Mouse (Mus musculus) heart, adult 2 months (tissue): ENCODE results near the gene 2310061N02Rik. TPM values are rescaled to one million over a fixed set of nuclear protein-coding genes. Genes with fewer than 3 reads are reported as not detected.

Experiments
- DNase-seq, 2 experiments: peaks; one replicate each; pipeline ENCODE4 v3.0.0; 2021
- H3K27ac ChIP-seq: fragments of 200-600 bp; 2 replicates; pipeline ENCODE4 v1.8.1; 2022
- H3K27me3 ChIP-seq: fragments of 200-500 bp; 2 replicates; pipeline ENCODE4 v1.6.1; 2012; ENCODE audit warnings: mild to moderate bottlenecking, low read length, inconsistent platforms, mixed read lengths; ENCODE audit not compliant: control insufficient read depth, insufficient read depth
- H3K36me3 ChIP-seq: fragments of 200-500 bp; 2 replicates; pipeline ENCODE4 v1.6.1; 2012; ENCODE audit warnings: low read length, inconsistent platforms; ENCODE audit not compliant: control insufficient read depth, insufficient read depth
- H3K4me1 ChIP-seq: fragments of 200-500 bp; 2 replicates; pipeline ENCODE4 v1.6.1; 2011; ENCODE audit warnings: low read length; ENCODE audit not compliant: control insufficient read depth, insufficient read depth
- H3K4me3 ChIP-seq: fragments of 200-600 bp; 2 replicates; pipeline ENCODE4 v1.8.1; 2022
- H3K79me2 ChIP-seq: fragments of 200-500 bp; replicated peaks from 2 replicates; pipeline ENCODE4 v1.6.1; 2012; ENCODE audit warnings: mild to moderate bottlenecking, inconsistent platforms, low read length, moderate library complexity, mixed read lengths; ENCODE audit not compliant: control insufficient read depth, insufficient read depth
- H3K9ac ChIP-seq: fragments of 200-500 bp; 2 replicates; pipeline ENCODE4 v1.6.1; 2012; ENCODE audit warnings: low read depth, mild to moderate bottlenecking, control low read depth, inconsistent platforms, low read length, mixed read lengths
- CTCF ChIP-seq: fragments of 200-600 bp; IDR thresholded peaks from 2 replicates; pipeline ENCODE4 v1.8.1; 2022; ENCODE audit warnings: antibody characterized with exemption, mild to moderate bottlenecking, moderate library complexity
- EP300 ChIP-seq: fragments of 200-500 bp; IDR thresholded peaks from 2 replicates; pipeline ENCODE4 v1.6.1; 2011; ENCODE audit warnings: low read depth, low read length, control low read depth; ENCODE audit not compliant: insufficient read depth
- POLR2A ChIP-seq: fragments of 200-500 bp; IDR thresholded peaks from 2 replicates; pipeline ENCODE4 v1.6.1; 2011; ENCODE audit warnings: mild to moderate bottlenecking, low read depth, low read length, control low read depth; ENCODE audit not compliant: insufficient read depth
- WGBS: fragments of 180-500 bp; shearing (Covaris S2); methylation state at CpG from one replicate; pipeline ENCODE4 v1.1.7; 2018; 5-methylcytosine and 5-hydroxymethylcytosine counted together
- intact Hi-C: fragments of 180-260 bp; cut with DNase I; formaldehyde crosslinking; loops from one replicate; pipeline ENCODE4 v1.15.1; 2025
- polyA plus RNA-seq: library from polyadenylated mRNA; depleted of rRNA; stranded (reverse); fragments of >200 nt; gene quantifications from 2 replicates; pipeline ENCODE4 v1.2.3, GENCODE M21; 2012; rRNA removed
- total RNA-seq, 2 experiments: library from RNA; stranded (reverse); gene quantifications; 2 replicates each; pipeline ENCODE4 v1.2.3; 2021

The 2310061N02Rik gene
- total and polyA plus RNA-seq, 3 experiments = not detected

DNA sequence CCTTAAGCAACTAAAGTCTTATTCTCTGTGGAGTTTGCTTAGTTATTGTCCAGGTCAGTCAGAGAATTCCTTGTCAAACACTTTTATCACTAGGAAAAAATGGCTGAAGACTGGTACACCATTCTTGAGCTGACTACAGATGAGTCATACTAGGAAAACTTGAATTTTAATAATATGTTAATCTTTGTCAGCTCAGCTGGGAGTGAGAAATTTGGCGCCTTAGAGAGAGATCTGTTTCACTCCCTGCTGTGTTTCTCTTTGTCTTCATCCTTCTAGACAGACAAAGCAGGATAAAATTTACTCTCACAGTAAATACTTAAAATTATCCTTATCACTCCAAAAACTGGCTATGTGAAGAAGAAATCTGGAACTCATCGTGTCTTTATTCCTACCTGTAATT, 26.5 kb downstream of the 2310061N02Rik start:
- Histone ChIP-seq H3K36me3 (no peaks in the 10 kb centered on the region), H3K79me2 (no peaks in the 10 kb centered on the region), H3K4me3 (no peak overlapping the region), H3K4me1 (no peaks in the 10 kb centered on the region), H3K27me3 (no peaks in the 10 kb centered on the region), H3K9ac (no peak overlapping the region), H3K27ac (no peak overlapping the region)
- 53% methylated on average over 2 of the region's 2 CpGs for WGBS
- TF ChIP-seq CTCF (no peak), EP300 (no peak), POLR2A (no peak)
- intact Hi-C loops = no loop called here
- no peak for DNase-seq

DNA sequence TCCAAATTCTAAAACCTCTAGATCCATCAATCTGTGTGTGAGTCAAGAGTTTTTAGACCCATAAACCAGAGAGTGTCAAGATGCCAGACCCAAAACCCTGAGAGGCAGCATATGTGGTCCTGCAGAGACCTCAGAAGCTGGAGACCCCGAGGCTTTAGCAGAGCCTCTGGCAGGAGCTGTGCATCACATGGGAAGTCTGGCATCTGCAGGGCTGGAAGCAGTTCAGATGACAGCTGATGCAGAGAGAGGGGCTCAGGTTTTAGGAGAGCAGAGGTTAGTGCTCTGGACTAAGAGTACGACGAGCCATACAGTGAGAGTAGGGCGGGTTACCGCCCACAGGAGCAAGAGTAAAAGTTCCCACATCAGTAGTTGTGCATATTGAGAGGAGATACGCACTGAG, 28.7 kb downstream of the 2310061N02Rik start:
- H3K79me2 ChIP-seq = no peaks in the 10 kb centered on the region
- intact Hi-C loops = no loop called here
- no peak for TF ChIP-seq EP300
- TF ChIP-seq POLR2A = no peak
- no peak for TF ChIP-seq CTCF
- H3K9ac ChIP-seq = no peak overlapping the region
- no peak for DNase-seq
- no peaks in the 10 kb centered on the region for H3K36me3 ChIP-seq
- H3K4me1 ChIP-seq = no peaks in the 10 kb centered on the region
- no peaks in the 10 kb centered on the region for H3K27me3 ChIP-seq
- H3K4me3 ChIP-seq = no peak overlapping the region
- 76% methylated on average over 6 of the region's 6 CpGs for WGBS
- no peak overlapping the region for H3K27ac ChIP-seq

DNA sequence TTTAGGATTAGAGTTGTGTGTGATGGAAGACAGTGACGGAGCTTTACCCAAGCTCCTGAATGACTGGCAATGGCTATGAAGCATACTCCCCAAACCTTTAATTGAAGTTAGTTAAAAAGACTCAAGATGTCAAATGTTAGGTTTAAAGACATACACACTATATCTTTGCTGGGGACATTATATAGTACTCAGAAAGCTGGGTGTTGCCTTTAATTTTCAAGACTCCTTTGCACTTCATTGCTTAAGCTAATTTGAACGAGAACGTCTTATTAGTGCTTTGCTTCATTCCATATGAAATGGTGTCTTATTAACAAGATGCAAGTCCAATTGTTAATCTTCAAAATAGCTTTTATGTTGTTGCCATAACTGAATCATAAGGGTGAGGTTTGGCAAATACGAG, 36.2 kb downstream of the 2310061N02Rik start, which contains the start of gene Krtap27-1:
Gene Krtap27-1, minus strand, starts transcription at position 101 of the 400 bp plus-strand sequence.
- no peaks in the 10 kb centered on the region for H3K36me3 ChIP-seq
- TF ChIP-seq EP300 (no peak), POLR2A (no peak), CTCF (no peak)
- no peak within 1 kb of the TSS for H3K4me3 ChIP-seq
- WGBS = 87% methylated on average over 4 of the region's 4 CpGs
- H3K27ac ChIP-seq = no peak within 1 kb of the TSS
- H3K4me1 ChIP-seq = no peaks in the 10 kb centered on the region
- intact Hi-C loops = no loop called here
- H3K9ac ChIP-seq = no peak within 1 kb of the TSS
- H3K79me2 ChIP-seq = no peaks in the 10 kb centered on the region
- no peaks in the 10 kb centered on the region for H3K27me3 ChIP-seq
- DNase-seq = no peak

DNA sequence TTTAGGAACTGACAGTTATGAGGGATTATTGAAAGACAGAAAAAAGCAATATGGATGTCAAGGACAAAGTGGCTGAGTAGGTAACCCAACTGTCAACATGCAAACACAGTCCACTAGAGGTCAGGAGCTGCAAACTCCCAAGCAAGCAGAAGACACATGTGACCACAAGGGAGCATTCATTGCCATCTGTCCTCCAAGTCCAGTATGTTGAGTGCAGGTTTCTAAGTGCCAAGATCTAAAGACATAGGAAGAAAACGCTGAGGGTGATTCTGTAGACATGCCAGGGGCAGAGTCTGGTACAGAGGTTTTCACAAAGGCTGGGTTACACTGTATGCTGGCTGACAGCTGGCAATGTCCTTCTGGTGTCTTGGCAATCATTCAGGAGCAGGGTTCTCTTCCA, 50.3 kb downstream of the 2310061N02Rik start:
- no peaks in the 10 kb centered on the region for H3K27me3 ChIP-seq
- no peaks in the 10 kb centered on the region for H3K36me3 ChIP-seq
- no peaks in the 10 kb centered on the region for H3K4me1 ChIP-seq
- H3K9ac ChIP-seq = no peak overlapping the region
- no peak for TF ChIP-seq EP300
- 0 out of 2 replicates have a peak, but pooled peaks have one; percentile 20 for TF ChIP-seq CTCF
- no peak overlapping the region for H3K4me3 ChIP-seq
- intact Hi-C loops = no loop called here
- DNase-seq = no peak
- H3K79me2 ChIP-seq = no peaks in the 10 kb centered on the region
- H3K27ac ChIP-seq = no peak overlapping the region
- WGBS = 24% methylated on average over 1 of the region's 1 CpGs

Other genes with a start within 250 kb of the 2310061N02Rik start
- not detected for gene Cldn17, start 201.0 kb downstream of the 2310061N02Rik start, total RNA-seq
- not detected in 2 replicates for gene Cldn17, start 201.0 kb downstream of the 2310061N02Rik start, polyA plus RNA-seq
- not detected for gene Cldn8, start 144.8 kb downstream of the 2310061N02Rik start, total RNA-seq
- 0.10 TPM in 1 of 2 replicates, not detected in the other for gene Cldn8, start 144.8 kb downstream of the 2310061N02Rik start, polyA plus RNA-seq
- gene Krtap24-1, start 95.7 kb downstream of the 2310061N02Rik start, total RNA-seq = not detected
- not detected in 2 replicates for gene Krtap24-1, start 95.7 kb downstream of the 2310061N02Rik start, polyA plus RNA-seq
- gene 2310079G19Rik, start 80.3 kb downstream of the 2310061N02Rik start, total RNA-seq = not detected
- not detected in 2 replicates for gene 2310079G19Rik, start 80.3 kb downstream of the 2310061N02Rik start, polyA plus RNA-seq
- not detected for gene Krtap26-1, start 60.2 kb downstream of the 2310061N02Rik start, total RNA-seq
- not detected in 2 replicates for gene Krtap26-1, start 60.2 kb downstream of the 2310061N02Rik start, polyA plus RNA-seq
- not detected for gene Krtap27-1, start 36.3 kb downstream of the 2310061N02Rik start, total RNA-seq
- gene Krtap27-1, start 36.3 kb downstream of the 2310061N02Rik start, polyA plus RNA-seq = not detected in 2 replicates
- not detected for gene Krtap13-1, start 20.9 kb upstream of the 2310061N02Rik start, total RNA-seq
- not detected in 2 replicates for gene Krtap13-1, start 20.9 kb upstream of the 2310061N02Rik start, polyA plus RNA-seq
- gene Krtap13, start 43.7 kb upstream of the 2310061N02Rik start, total RNA-seq = not detected
- gene Krtap13, start 43.7 kb upstream of the 2310061N02Rik start, polyA plus RNA-seq = not detected in 2 replicates
- gene 2310034C09Rik, start 50.9 kb upstream of the 2310061N02Rik start, total RNA-seq = not detected
- gene 2310034C09Rik, start 50.9 kb upstream of the 2310061N02Rik start, polyA plus RNA-seq = not detected in 2 replicates
- not detected for gene 2310057N15Rik, start 66.2 kb upstream of the 2310061N02Rik start, total RNA-seq
- not detected in 2 replicates for gene 2310057N15Rik, start 66.2 kb upstream of the 2310061N02Rik start, polyA plus RNA-seq
- not detected for gene Gm5965, start 69.9 kb upstream of the 2310061N02Rik start, total RNA-seq
- not detected in 2 replicates for gene Gm5965, start 69.9 kb upstream of the 2310061N02Rik start, polyA plus RNA-seq
- not detected for gene Gm20741, start 104.3 kb upstream of the 2310061N02Rik start, total RNA-seq
- gene Gm20741, start 104.3 kb upstream of the 2310061N02Rik start, polyA plus RNA-seq = not detected in 2 replicates
- gene Krtap15, start 112.3 kb upstream of the 2310061N02Rik start, total RNA-seq = not detected
- gene Krtap15, start 112.3 kb upstream of the 2310061N02Rik start, polyA plus RNA-seq = not detected in 2 replicates
- not detected for gene Krtap14, start 118.2 kb upstream of the 2310061N02Rik start, total RNA-seq
- not detected in 2 replicates for gene Krtap14, start 118.2 kb upstream of the 2310061N02Rik start, polyA plus RNA-seq
- gene Krtap19-1, start 161.4 kb upstream of the 2310061N02Rik start, total RNA-seq = not detected
- not detected in 2 replicates for gene Krtap19-1, start 161.4 kb upstream of the 2310061N02Rik start, polyA plus RNA-seq
- gene Krtap19-2, start 166.3 kb upstream of the 2310061N02Rik start, total RNA-seq = not detected
- gene Krtap19-2, start 166.3 kb upstream of the 2310061N02Rik start, polyA plus RNA-seq = not detected in 2 replicates
- not detected for gene Krtap19-3, start 170.1 kb upstream of the 2310061N02Rik start, total RNA-seq
- gene Krtap19-3, start 170.1 kb upstream of the 2310061N02Rik start, polyA plus RNA-seq = not detected in 2 replicates
- not detected for gene Krtap19-4, start 177.1 kb upstream of the 2310061N02Rik start, total RNA-seq
- not detected in 2 replicates for gene Krtap19-4, start 177.1 kb upstream of the 2310061N02Rik start, polyA plus RNA-seq
- gene Krtap19-5, start 188.5 kb upstream of the 2310061N02Rik start, total RNA-seq = not detected
- gene Krtap19-5, start 188.5 kb upstream of the 2310061N02Rik start, polyA plus RNA-seq = not detected in 2 replicates
- gene Krtap19-9b, start 224.3 kb upstream of the 2310061N02Rik start, total RNA-seq = not detected
- gene Krtap19-9b, start 224.3 kb upstream of the 2310061N02Rik start, polyA plus RNA-seq = not detected in 2 replicates